Mouse (Mus musculus): ENCODE measurements around the gene Krcc1. TPM values are rescaled to one million over a fixed set of nuclear protein-coding genes. Genes with fewer than 3 reads are reported as not detected.
"Not testable (repeated sequence)": the region's sequence is repeated elsewhere in the genome, so short reads cannot be mapped to it uniquely, and the experiment has no call there.

The Krcc1 gene
- total and polyA plus RNA-seq, 3 experiments: 18.7 to 40.2 (median 23.6) TPM

- H3K27me3 ChIP-seq (replicated peaks): no peaks in the 10 kb centered on the region
- in situ Hi-C loops (cut with MboI; ENCODE audit: low pct_ligation_motif_present, low pct_unique_long_range_greater_than_20kb, low sequenced_read_pairs): loop anchor here (10.0 kb wide), 1 partner anchor 104 kb away; no protein-coding TSS in a partner anchor
- no peak overlapping the region; the same call in 1 of the 2 replicates for H3K4me2 ChIP-seq (ENCODE audit: insufficient read depth, low read depth, poor library complexity, severe bottlenecking)
- no peaks in the 10 kb centered on the region for H3K36me3 ChIP-seq (replicated peaks in 1 of 2; ENCODE audit: control insufficient read depth in 1 of 2, insufficient read depth in 1 of 2, low read length in 1 of 2)
- peaks cover 3 to 22% of the 10 kb centered on the region in 2 experiments; a peak in 3 of 4 replicates for H3K4me1 ChIP-seq (ENCODE audit: control insufficient read depth in 1 of 2, insufficient read depth in 2 of 2)
- no peak overlapping the region for H3K4me3 ChIP-seq (replicated peaks in 1 of 3; ENCODE audit: low read depth in 2 of 3, low read length in 2 of 3, poor library complexity in 1 of 3)
- H3K9me3 ChIP-seq (replicated peaks; ENCODE audit: low read length): no peaks in the 10 kb centered on the region
- no peak overlapping the region for H3K27ac ChIP-seq (ENCODE audit: insufficient read depth, low read depth)
- TF ChIP-seq SIN3A (IDR thresholded peaks at IDR 0.05; ENCODE audit: low read length) (no peak), SMC3 (IDR thresholded peaks at IDR 0.05; ENCODE audit: low read depth, low read length) (peak; percentile 77), UBTF (IDR thresholded peaks at IDR 0.05; ENCODE audit: low read depth, low read length) (no peak), MYC (IDR thresholded peaks at IDR 0.05; ENCODE audit: low read depth, low read length) (no peak), E2F4 (IDR thresholded peaks at IDR 0.05; ENCODE audit: insufficient replicate concordance, low read depth, low read length) (no peak), RAD21 (IDR thresholded peaks at IDR 0.05; ENCODE audit: low read depth, low read length) (peak; percentile 71), EP300 (IDR thresholded peaks at IDR 0.05; ENCODE audit: low read length) (no peak), CTCF (conservative IDR thresholded peaks at IDR 0.05 in 1 of 2, IDR thresholded peaks at IDR 0.05 in 1 of 2; ENCODE audit: low read depth in 2 of 2, low read length in 2 of 2) (peak; percentile 55 to 78)
- H3K9ac ChIP-seq (ENCODE audit: insufficient read depth, low read depth): no peak overlapping the region
- H3K79me2 ChIP-seq (replicated peaks; ENCODE audit: control insufficient read depth, extremely low read depth, insufficient read depth, poor library complexity, severe bottlenecking): peaks cover 13% of the 10 kb centered on the region
- DNase-seq (ENCODE audit: extremely low read depth): peak; percentile 60
- dilution Hi-C loops (cut with MboI; ENCODE audit: extremely low pct_ligation_motif_present, extremely low pct_unique_long_range_greater_than_20kb, low sequenced_read_pairs): no loop called here
Observed at GRCm38 (mm10) chr6:71268929-71269685, 2.4 kb upstream of the Krcc1 start.

DNA sequence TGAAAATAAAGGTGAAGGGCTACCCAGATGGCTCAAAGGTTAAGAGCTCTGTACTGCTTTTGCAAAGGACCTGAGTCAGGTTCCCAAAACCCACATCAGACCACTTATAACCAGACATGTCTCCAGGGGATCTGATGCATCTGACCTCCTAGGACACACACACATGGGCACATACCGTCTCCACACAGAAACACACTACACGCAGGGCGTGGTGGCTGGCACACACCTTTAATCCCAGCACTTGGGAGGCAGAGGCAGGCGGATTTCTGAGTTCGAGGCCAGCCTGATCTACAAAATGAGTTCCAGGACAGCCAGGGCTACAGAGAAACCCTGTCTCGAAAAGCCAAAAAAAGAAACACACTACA lies 1.8 kb upstream of the Krcc1 start:
- peaks cover 3 to 27% of the 10 kb centered on the region in 2 experiments; a peak in 3 of 4 replicates for H3K4me1 ChIP-seq (ENCODE audit: control insufficient read depth in 1 of 2, insufficient read depth in 2 of 2)
- H3K36me3 ChIP-seq (replicated peaks in 1 of 2; ENCODE audit: control insufficient read depth in 1 of 2, insufficient read depth in 1 of 2, low read length in 1 of 2); H3K4me3 ChIP-seq (replicated peaks in 1 of 3; ENCODE audit: low read depth in 2 of 3, low read length in 2 of 3, poor library complexity in 1 of 3); H3K27me3 ChIP-seq (replicated peaks); dilution Hi-C loops (cut with MboI; ENCODE audit: extremely low pct_ligation_motif_present, extremely low pct_unique_long_range_greater_than_20kb, low sequenced_read_pairs); H3K4me2 ChIP-seq (ENCODE audit: insufficient read depth, low read depth, poor library complexity, severe bottlenecking); H3K9ac ChIP-seq (ENCODE audit: insufficient read depth, low read depth); H3K9me3 ChIP-seq (replicated peaks; ENCODE audit: low read length); DNase-seq (ENCODE audit: extremely low read depth); H3K27ac ChIP-seq (ENCODE audit: insufficient read depth, low read depth): not testable (repeated sequence)
- in situ Hi-C loops (cut with MboI; ENCODE audit: low pct_ligation_motif_present, low pct_unique_long_range_greater_than_20kb, low sequenced_read_pairs): loop anchor here (10.0 kb wide), 1 partner anchor 105 kb away; no protein-coding TSS in a partner anchor
- peaks cover 13% of the 10 kb centered on the region for H3K79me2 ChIP-seq (replicated peaks; ENCODE audit: control insufficient read depth, extremely low read depth, insufficient read depth, poor library complexity, severe bottlenecking)

- dilution Hi-C loops (cut with MboI; ENCODE audit: extremely low pct_ligation_motif_present, extremely low pct_unique_long_range_greater_than_20kb, low sequenced_read_pairs): no loop called here
- Histone ChIP-seq H3K9me3 (replicated peaks; ENCODE audit: low read length) (no peaks in the 10 kb centered on the region), H3K36me3 (replicated peaks in 1 of 2; ENCODE audit: control insufficient read depth in 1 of 2, insufficient read depth in 1 of 2, low read length in 1 of 2) (peaks cover 0 to 3% of the 10 kb centered on the region in 2 experiments), H3K27me3 (replicated peaks) (no peaks in the 10 kb centered on the region), H3K4me3 (replicated peaks in 1 of 3; ENCODE audit: low read depth in 2 of 3, low read length in 2 of 3, poor library complexity in 1 of 3) (peak overlapping the region; percentile 62 to 99 (median 73)), H3K4me1 (ENCODE audit: control insufficient read depth in 1 of 2, insufficient read depth in 2 of 2) (peaks cover 3 to 27% of the 10 kb centered on the region in 2 experiments; a peak in 3 of 4 replicates), H3K79me2 (replicated peaks; ENCODE audit: control insufficient read depth, extremely low read depth, insufficient read depth, poor library complexity, severe bottlenecking) (peaks cover 13% of the 10 kb centered on the region), H3K27ac (ENCODE audit: insufficient read depth, low read depth) (peak overlapping the region; percentile 74), H3K4me2 (ENCODE audit: insufficient read depth, low read depth, poor library complexity, severe bottlenecking) (peak overlapping the region; percentile 87), H3K9ac (ENCODE audit: insufficient read depth, low read depth) (peak overlapping the region; percentile 70)
- in situ Hi-C loops (cut with MboI; ENCODE audit: low pct_ligation_motif_present, low pct_unique_long_range_greater_than_20kb, low sequenced_read_pairs): no loop called here
- DNase-seq (ENCODE audit: extremely low read depth): peak; percentile 85
- TF ChIP-seq RCOR1 (conservative IDR thresholded peaks at IDR 0.05; ENCODE audit: low read depth, low read length) (no peak), CHD2 (IDR thresholded peaks at IDR 0.05; ENCODE audit: low read length) (0 out of 2 replicates have a peak, but pooled peaks have one; percentile 30), PAX5 (IDR thresholded peaks at IDR 0.05; ENCODE audit: low read length) (no peak), HCFC1 (IDR thresholded peaks at IDR 0.05; ENCODE audit: low read depth, low read length) (peak; percentile 41; the same call in 1 of the 2 replicates), MAX (IDR thresholded peaks at IDR 0.05; ENCODE audit: low read length) (peak; percentile 89), MEF2A (IDR thresholded peaks at IDR 0.05; ENCODE audit: borderline replicate concordance, low read depth, low read length) (no peak), ZMIZ1 (IDR thresholded peaks at IDR 0.05; ENCODE audit: low read depth, low read length) (peak; percentile 55; the same call in 1 of the 2 replicates), POLR2A (IDR thresholded peaks at IDR 0.05; ENCODE audit: low read depth, low read length) (peak; percentile 75), SIN3A (IDR thresholded peaks at IDR 0.05; ENCODE audit: low read length) (no peak; the same call in none of the 2 replicates), MAZ (IDR thresholded peaks at IDR 0.05; ENCODE audit: low read depth, low read length) (peak; percentile 99), UBTF (IDR thresholded peaks at IDR 0.05; ENCODE audit: low read depth, low read length) (no peak), POLR2AphosphoS2 (IDR thresholded peaks at IDR 0.05; ENCODE audit: low read depth, low read length) (no peak), IRF4 (IDR thresholded peaks at IDR 0.05; ENCODE audit: low read depth, low read length) (peak; percentile 76), USF1 (IDR thresholded peaks at IDR 0.05; ENCODE audit: low read depth, low read length) (peak; percentile 35), EP300 (IDR thresholded peaks at IDR 0.05; ENCODE audit: low read length) (no peak), TCF12 (IDR thresholded peaks at IDR 0.05; ENCODE audit: low read depth, low read length) (peak; percentile 67), TBP (conservative IDR thresholded peaks at IDR 0.05; ENCODE audit: low read depth, low read length) (peak; percentile 76; the same call in 1 of the 2 replicates), BHLHE40 (IDR thresholded peaks at IDR 0.05; ENCODE audit: low read depth, low read length) (peak; percentile 98)
Observed at GRCm38 (mm10) chr6:71270301-71271056, 998 bp upstream of the Krcc1 start.

Data from CH12.LX (cell line).